Mouse (Mus musculus): ENCODE measurements around the gene Gm3415.
"Not testable (repeated sequence)": the region's sequence is repeated elsewhere in the genome, so short reads cannot be mapped to it uniquely, and the experiment has no call there.

- not testable (repeated sequence) for TF ChIP-seq CTCF (IDR thresholded peaks at IDR 0.05; ENCODE audit: borderline replicate concordance, insufficient read depth, low read length); POLR2A (IDR thresholded peaks at IDR 0.05; ENCODE audit: low read depth, low read length)
These were observed 43.3 kb downstream of the Gm3415 start for GRCm38 (mm10) chr5:146599216-146599615.
